8 mouse cellular contexts compared by ENCODE assay signal in genomic region chr8:94992534-94992933, GRCm38 (mm10). TPM values are rescaled to one million over a fixed set of nuclear protein-coding genes. Genes with fewer than 3 reads are reported as not detected.
DNase-seq lines count a peak whose midpoint lies in the region; ATAC-seq lines count a peak whose summit lies in the region.

No protein-coding gene starts in this region.

- no peaks in the 10 kb centered on the region for H3K9me3 ChIP-seq in forebrain, embryonic 13.5 days (replicated peaks)
- no peaks in the 10 kb centered on the region for H3K9me3 ChIP-seq in hindbrain, embryonic 11.5 days (ENCODE audit: control insufficient read depth, low read length)
- H3K9me3 ChIP-seq in midbrain, embryonic 11.5 days (ENCODE audit: control insufficient read depth, low read length) = no peaks in the 10 kb centered on the region

- no peak for ATAC-seq in forebrain, embryonic 13.5 days
- ATAC-seq in hindbrain, embryonic 11.5 days (ENCODE audit: low FRiP score) = no peak
- no peak for ATAC-seq in midbrain, embryonic 11.5 days (ENCODE audit: low FRiP score)

- 31% methylated on average over 5 of the region's 5 CpGs for WGBS in forebrain, embryonic 13.5 days
- 39% methylated on average over 5 of the region's 5 CpGs for WGBS in hindbrain, embryonic 11.5 days
- 36% methylated on average over 5 of the region's 5 CpGs for WGBS in midbrain, embryonic 11.5 days

- DNase-seq in ovary, postnatal 36 days (ENCODE audit: low spot score) = peak; percentile 58
- DNase-seq in ovary, postnatal 10 days (ENCODE audit: low spot score) = no peak
- no peak for DNase-seq in hindbrain, embryonic 11.5 days (ENCODE audit: low spot score)
- DNase-seq in layer of hippocampus, postnatal 10 days (ENCODE audit: low spot score in 2 of 2) = peak; percentile 75 to 83
- no peak for DNase-seq in midbrain, embryonic 11.5 days (ENCODE audit: low spot score, missing footprints)
- DNase-seq in thymus, postnatal 25 days = no peak
- no peak for DNase-seq in urinary bladder, postnatal 10 days (ENCODE audit: low spot score)

- no peaks in the 10 kb centered on the region for H3K36me3 ChIP-seq in forebrain, embryonic 13.5 days (ENCODE audit: poor library complexity, severe bottlenecking)
- no peaks in the 10 kb centered on the region for H3K36me3 ChIP-seq in hindbrain, embryonic 11.5 days (ENCODE audit: control insufficient read depth, insufficient read depth, low read length)
- H3K36me3 ChIP-seq in midbrain, embryonic 11.5 days (ENCODE audit: control insufficient read depth, insufficient read depth, low read length) = no peaks in the 10 kb centered on the region

- H3K27ac ChIP-seq in forebrain, embryonic 13.5 days = peak overlapping the region; percentile 98
- H3K27ac ChIP-seq in hindbrain, embryonic 11.5 days (ENCODE audit: low read depth, low read length) = peak overlapping the region; percentile 27; the same call in 1 of the 2 replicates
- peak overlapping the region; percentile 49 for H3K27ac ChIP-seq in midbrain, embryonic 11.5 days (ENCODE audit: low read depth, low read length)

- peak overlapping the region; percentile 95; the same call in 1 of the 2 replicates for H3K4me2 ChIP-seq in forebrain, embryonic 13.5 days
- no peak overlapping the region for H3K4me2 ChIP-seq in hindbrain, embryonic 11.5 days (replicated peaks; ENCODE audit: low read depth, low read length)
- H3K4me2 ChIP-seq in midbrain, embryonic 11.5 days = 0 out of 2 replicates have a peak overlapping the region, but pooled peaks have one; percentile 20

- no peak overlapping the region for H3K4me3 ChIP-seq in forebrain, embryonic 13.5 days
- no peak overlapping the region for H3K4me3 ChIP-seq in hindbrain, embryonic 11.5 days (ENCODE audit: low read depth, low read length)
- H3K4me3 ChIP-seq in midbrain, embryonic 11.5 days (ENCODE audit: low read depth, low read length) = no peak overlapping the region

- peak overlapping the region; percentile 37; the same call in 1 of the 2 replicates for H3K9ac ChIP-seq in forebrain, embryonic 13.5 days
- H3K9ac ChIP-seq in hindbrain, embryonic 11.5 days (ENCODE audit: low read depth, low read length) = no peak overlapping the region
- peak overlapping the region; percentile 40 for H3K9ac ChIP-seq in midbrain, embryonic 11.5 days (ENCODE audit: low read length)

- H3K27me3 ChIP-seq in forebrain, embryonic 13.5 days = no peaks in the 10 kb centered on the region
- no peaks in the 10 kb centered on the region for H3K27me3 ChIP-seq in hindbrain, embryonic 11.5 days (ENCODE audit: control insufficient read depth, insufficient read depth, low read length)
- H3K27me3 ChIP-seq in midbrain, embryonic 11.5 days (ENCODE audit: control insufficient read depth, insufficient read depth, low read length) = no peaks in the 10 kb centered on the region

- H3K4me1 ChIP-seq in forebrain, embryonic 13.5 days = peaks cover 57% of the 10 kb centered on the region
- H3K4me1 ChIP-seq in hindbrain, embryonic 11.5 days (replicated peaks; ENCODE audit: control insufficient read depth, insufficient read depth, low read length) = peaks cover 20% of the 10 kb centered on the region
- H3K4me1 ChIP-seq in midbrain, embryonic 11.5 days (ENCODE audit: control insufficient read depth, insufficient read depth, low read length) = peaks cover 32% of the 10 kb centered on the region

RNA-seq across cellular contexts. Expression of gene Adgrg1, which starts 18.0 kb away (rescaled TPM):
- 156 and 178 TPM in 2 replicates for polyA plus RNA-seq in forebrain, embryonic 13.5 days (2015; fragmentation: Nextera tagmentation; extraction: Ambion mirVana)
- polyA plus RNA-seq in hindbrain, embryonic 11.5 days (2014; fragmentation: Nextera tagmentation; extraction: Ambion mirVana) = 138 and 160 TPM in 2 replicates
- 100 to 1,000 TPM; 160 to 164 TPM for total RNA-seq in layer of hippocampus, postnatal 10 days (2021)
- polyA plus RNA-seq in midbrain, embryonic 11.5 days (2014; fragmentation: Nextera tagmentation; extraction: Ambion mirVana) = 153 and 157 TPM in 2 replicates

RNA-seq across cellular contexts. Expression of gene Adgrg3, which starts 25.0 kb away (rescaled TPM):
- polyA plus RNA-seq in forebrain, embryonic 13.5 days (2015; fragmentation: Nextera tagmentation; extraction: Ambion mirVana) = 0.79 and 1.0 TPM in 2 replicates
- polyA plus RNA-seq in hindbrain, embryonic 11.5 days (2014; fragmentation: Nextera tagmentation; extraction: Ambion mirVana) = 2.5 and 4.7 TPM in 2 replicates
- under 1 TPM; 0.20 to 0.48 TPM for total RNA-seq in layer of hippocampus, postnatal 10 days (2021)
- polyA plus RNA-seq in midbrain, embryonic 11.5 days (2014; fragmentation: Nextera tagmentation; extraction: Ambion mirVana) = 2.6 and 2.8 TPM in 2 replicates

Comparison
In these comparisons a context has a peak if more than half of its experiments do, and no peak if none do; other contexts are left out.
1. DNase-seq: peak in ovary, postnatal 36 days (single experiment) and layer of hippocampus, postnatal 10 days (2 of 2); none in ovary, postnatal 10 days (single experiment), hindbrain, embryonic 11.5 days (single experiment), midbrain, embryonic 11.5 days (single experiment), thymus, postnatal 25 days (single experiment) and urinary bladder, postnatal 10 days (single experiment).
2. H3K27ac ChIP-seq: peak in every context shown above with its lines; median percentile 98 in forebrain, embryonic 13.5 days; 49 in midbrain, embryonic 11.5 days; 27 in hindbrain, embryonic 11.5 days.